Mouse (Mus musculus): Measurements from ENCODE around the gene B2m.

DNA sequence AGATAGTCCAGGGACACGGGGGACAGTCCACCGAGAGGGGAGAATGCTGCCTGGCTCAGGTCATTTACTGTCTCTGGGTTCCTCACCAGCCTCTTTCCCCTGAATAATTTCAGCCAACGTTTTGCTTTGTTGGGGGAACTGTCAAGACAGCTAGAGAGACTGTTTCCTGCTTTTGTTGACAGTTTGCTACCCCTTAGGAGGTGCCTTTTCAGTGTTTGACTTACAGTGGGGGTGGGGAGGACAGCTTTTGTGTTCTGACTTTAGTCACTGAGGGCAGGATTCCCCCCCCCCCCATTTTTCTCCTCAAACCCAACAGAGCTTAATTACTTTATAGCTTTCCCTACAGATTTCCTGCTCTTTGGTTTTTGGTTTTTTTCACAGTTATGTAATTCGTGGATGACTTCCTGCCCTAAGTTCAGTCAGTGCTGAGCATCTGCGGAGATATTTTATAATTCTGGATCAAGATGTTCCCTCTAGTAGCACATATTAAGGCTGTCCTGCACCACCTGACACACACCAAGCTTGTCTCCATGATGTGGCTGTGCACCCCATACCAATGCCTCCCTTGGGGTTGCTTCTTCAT is 20.6 kb upstream of the B2m start:
- no peak for TF ChIP-seq POLR2A (IDR thresholded peaks at IDR 0.05; ENCODE audit: low read depth, low read length)
- no peak for TF ChIP-seq CTCF (IDR thresholded peaks at IDR 0.05; ENCODE audit: extremely low read depth, insufficient read depth, insufficient read length, insufficient replicate concordance)

All from spleen, adult 2 months (tissue).